ENCODE assay signal across 9 mouse cellular contexts in the genomic region with DNA sequence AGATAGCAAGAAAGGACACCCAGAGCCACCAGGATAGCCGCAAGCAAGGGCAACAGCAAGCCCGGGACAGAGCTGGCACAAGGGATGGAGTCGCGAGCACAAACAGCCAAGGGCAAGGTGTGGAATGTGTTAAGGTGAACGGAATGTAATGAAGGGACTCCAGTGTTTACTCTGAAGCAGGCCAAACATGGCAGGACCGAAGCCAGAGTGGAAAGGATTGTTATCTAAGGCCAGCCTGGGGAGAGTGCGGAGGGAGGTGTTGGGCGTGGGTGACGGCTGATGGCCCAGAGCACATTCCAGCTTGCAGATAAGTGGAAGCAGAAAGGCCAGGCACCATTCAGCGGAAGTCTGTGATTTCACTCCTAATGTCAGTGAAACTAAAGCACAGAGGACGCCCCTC.
A peak's percentile ranks its signal among the peaks of the same experiment; 100 is the strongest.
DNase-seq lines count a peak whose midpoint lies in the region; ATAC-seq and TF ChIP-seq lines count a peak whose summit lies in the region.
"Had no signal": no experiment of that assay in that cellular context is flagged by ENCODE, and none has a peak within 500 bp of the region (broad histone marks: within the 10 kb centered on the region; RNA-seq: fewer than 3 reads in every experiment).

No protein-coding gene starts in this region.

- no peaks in the 10 kb centered on the region for H3K36me3 ChIP-seq in kidney, postnatal 0 days (ENCODE audit: insufficient read depth, low read length)
- H3K36me3 ChIP-seq: limb, embryonic 12.5 days had no signal

- H3K4me1 ChIP-seq in kidney, postnatal 0 days (replicated peaks; ENCODE audit: insufficient read depth, low read length), result 0 out of 2 replicates have a peak, but pooled peaks cover 4% of the 10 kb centered on the region

- H3K27me3 ChIP-seq in kidney, postnatal 0 days (ENCODE audit: insufficient read depth, low read length), result no peaks in the 10 kb centered on the region
- H3K27me3 ChIP-seq: limb, embryonic 12.5 days had no signal

- no peak for TF ChIP-seq CTCF in kidney, postnatal 0 days (IDR thresholded peaks at IDR 0.05; ENCODE audit: low read depth)

- no peaks in the 10 kb centered on the region for H3K9me3 ChIP-seq in kidney, postnatal 0 days (replicated peaks; ENCODE audit: low read length)
- H3K9me3 ChIP-seq: limb, embryonic 12.5 days had no signal

- H3K4me3 ChIP-seq in kidney, postnatal 0 days (replicated peaks; ENCODE audit: low read depth, low read length), result no peak overlapping the region
- H3K4me3 ChIP-seq: limb, embryonic 12.5 days had no signal

- 40% methylated on average over 11 of the region's 11 CpGs for WGBS in kidney, postnatal 0 days

- no peak overlapping the region for H3K4me2 ChIP-seq in kidney, postnatal 0 days (ENCODE audit: low read length)
- H3K4me2 ChIP-seq: limb, embryonic 12.5 days had no signal

- DNase-seq in ZHBTc4 (ENCODE audit: low read depth, low spot score), result peak; percentile 91
- DNase-seq in heart, adult 8-10 months (ENCODE audit: low spot score), result peak; percentile 77
- peak; percentile 37 for DNase-seq in kidney, postnatal 0 days (ENCODE audit: low spot score)
- DNase-seq in lung, postnatal 25 days (ENCODE audit: low spot score), result peak; percentile 89
- no peak for DNase-seq in right cerebral cortex, postnatal 10 days (ENCODE audit: low spot score in 2 of 2)
- DNase-seq in thymus, postnatal 4 days, result no peak
- no peak for DNase-seq in retina, postnatal 1 day
- no peak for DNase-seq in layer of hippocampus, adult 9-11 months

- H3K9ac ChIP-seq in kidney, postnatal 0 days (ENCODE audit: low read depth, low read length), result no peak overlapping the region
- H3K9ac ChIP-seq: limb, embryonic 12.5 days had no signal

- no peak; the same call in 1 of the 2 replicates for ATAC-seq in kidney, postnatal 0 days (replicated peaks; ENCODE audit: low FRiP score, low read depth)

- H3K27ac ChIP-seq in kidney, postnatal 0 days, result peak overlapping the region; percentile 67
- H3K27ac ChIP-seq: limb, embryonic 12.5 days had no signal

Comparison
In these comparisons a context has a peak if more than half of its experiments do, and no peak if none do; other contexts are left out.
1. DNase-seq: peak in ZHBTc4 (single experiment), heart, adult 8-10 months (single experiment), kidney, postnatal 0 days (single experiment) and lung, postnatal 25 days (single experiment); none in right cerebral cortex, postnatal 10 days (0 of 2), thymus, postnatal 4 days (single experiment), retina, postnatal 1 day (single experiment) and layer of hippocampus, adult 9-11 months (single experiment).